Mouse (Mus musculus): ENCODE data around the gene Trio. TPM values are rescaled to one million over a fixed set of nuclear protein-coding genes. Genes with fewer than 3 reads are reported as not detected.

Trio gene
- polyA plus RNA-seq, 1 experiment from 2014 or later = 52.8 TPM

- H3K36me3 ChIP-seq = no peaks in the 10 kb centered on the region
- no peaks in the 10 kb centered on the region for H3K4me1 ChIP-seq
- H3K27me3 ChIP-seq = no peaks in the 10 kb centered on the region
- no peak overlapping the region for H3K4me3 ChIP-seq
- H3K4me2 ChIP-seq = no peak overlapping the region
- ATAC-seq (ENCODE audit: insufficient number of reproducible peaks, low FRiP score, low TSS enrichment, low read depth) = no peak
- H3K9me3 ChIP-seq = no peaks in the 10 kb centered on the region
- WGBS = 71% methylated on average over 5 of the region's 5 CpGs
- H3K27ac ChIP-seq = no peak overlapping the region
- H3K9ac ChIP-seq = no peak overlapping the region
Measured at GRCm38 (mm10) chr15:28060977-28061376, 35.3 kb upstream of the Trio start.

- Histone ChIP-seq H3K27me3 (no peaks in the 10 kb centered on the region), H3K27ac (no peak overlapping the region), H3K4me1 (no peaks in the 10 kb centered on the region), H3K4me2 (no peak overlapping the region), H3K4me3 (no peak overlapping the region), H3K9me3 (no peaks in the 10 kb centered on the region), H3K9ac (no peak overlapping the region), H3K36me3 (no peaks in the 10 kb centered on the region)
- no peak for ATAC-seq (ENCODE audit: insufficient number of reproducible peaks, low FRiP score, low TSS enrichment, low read depth)
- WGBS = 60% methylated on average over 6 of the region's 6 CpGs
Measured at GRCm38 (mm10) chr15:28060423-28060822, 34.8 kb upstream of the Trio start.

- ATAC-seq (ENCODE audit: insufficient number of reproducible peaks, low FRiP score, low TSS enrichment, low read depth) = no peak
- Histone ChIP-seq H3K4me2 (no peak overlapping the region), H3K27me3 (no peaks in the 10 kb centered on the region), H3K27ac (no peak overlapping the region), H3K36me3 (no peaks in the 10 kb centered on the region), H3K4me3 (no peak overlapping the region), H3K9me3 (no peaks in the 10 kb centered on the region), H3K9ac (no peak overlapping the region), H3K4me1 (no peaks in the 10 kb centered on the region)
- WGBS = 79% methylated on average over 5 of the region's 5 CpGs
Measured at GRCm38 (mm10) chr15:28057545-28057944, 31.9 kb upstream of the Trio start.

DNA sequence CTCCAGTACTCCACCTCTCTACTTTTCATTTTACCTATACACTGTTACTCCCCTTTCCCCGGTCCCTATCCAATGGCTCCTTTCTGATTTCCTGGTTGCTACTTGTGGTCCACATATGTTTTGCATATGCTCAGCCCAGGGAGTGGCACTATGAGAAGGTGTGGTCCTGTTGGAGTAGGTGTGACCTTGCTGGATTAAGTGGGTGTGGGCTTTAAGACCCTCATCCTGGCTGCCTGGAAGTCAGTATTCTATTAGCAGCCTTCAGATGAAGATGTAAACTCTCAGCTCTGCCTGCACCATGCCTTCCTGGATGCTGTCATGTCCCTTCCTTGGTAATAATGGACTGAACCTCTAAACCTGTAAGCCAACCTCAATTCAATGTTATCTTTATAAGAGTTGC lies 29.1 kb upstream of the Trio start:
- ATAC-seq (ENCODE audit: insufficient number of reproducible peaks, low FRiP score, low TSS enrichment, low read depth) = no peak
- no peak overlapping the region for H3K9ac ChIP-seq
- no peaks in the 10 kb centered on the region for H3K9me3 ChIP-seq
- no peak overlapping the region for H3K27ac ChIP-seq
- H3K27me3 ChIP-seq = no peaks in the 10 kb centered on the region
- peaks cover 5% of the 10 kb centered on the region for H3K4me1 ChIP-seq
- H3K36me3 ChIP-seq = no peaks in the 10 kb centered on the region
- 67% methylated on average over 1 of the region's 1 CpGs for WGBS
- H3K4me3 ChIP-seq = no peak overlapping the region
- H3K4me2 ChIP-seq = no peak overlapping the region

DNA sequence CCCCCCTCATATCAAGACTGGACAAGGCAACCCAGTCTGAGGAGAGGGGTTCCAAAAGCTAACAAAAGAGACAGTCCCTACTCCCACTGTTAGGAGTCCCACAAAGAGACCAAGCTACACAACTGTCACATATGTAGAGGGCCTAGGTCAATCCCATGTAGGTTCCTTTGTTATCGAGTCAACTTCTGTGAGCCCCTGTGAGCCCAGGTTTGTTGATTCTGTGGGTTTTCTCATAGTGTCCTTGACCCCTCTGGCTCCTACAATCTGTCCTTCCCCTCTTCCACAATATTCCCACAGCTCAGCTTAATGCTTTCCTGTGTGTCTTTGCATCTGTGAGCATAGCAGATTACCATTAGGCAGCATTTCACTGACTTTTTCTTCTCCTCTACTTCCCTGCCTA lies 28.5 kb upstream of the Trio start:
- Histone ChIP-seq H3K27me3 (no peaks in the 10 kb centered on the region), H3K9me3 (no peaks in the 10 kb centered on the region), H3K27ac (no peak overlapping the region), H3K9ac (no peak overlapping the region), H3K4me3 (no peak overlapping the region), H3K4me1 (peaks cover 5% of the 10 kb centered on the region), H3K36me3 (no peaks in the 10 kb centered on the region), H3K4me2 (no peak overlapping the region)
- 42% methylated on average over 1 of the region's 1 CpGs for WGBS
- no peak; the same call in 1 of the 2 replicates for ATAC-seq (ENCODE audit: insufficient number of reproducible peaks, low FRiP score, low TSS enrichment, low read depth)

- Histone ChIP-seq H3K9me3 (no peaks in the 10 kb centered on the region), H3K27ac (no peak overlapping the region), H3K36me3 (no peaks in the 10 kb centered on the region), H3K9ac (no peak overlapping the region), H3K4me1 (peaks cover 5% of the 10 kb centered on the region), H3K4me3 (no peak overlapping the region), H3K27me3 (no peaks in the 10 kb centered on the region), H3K4me2 (no peak overlapping the region)
- ATAC-seq (ENCODE audit: insufficient number of reproducible peaks, low FRiP score, low TSS enrichment, low read depth) = no peak
- WGBS = 35% methylated on average over 6 of the region's 6 CpGs
Measured at GRCm38 (mm10) chr15:28053226-28053625, 27.6 kb upstream of the Trio start.

DNA sequence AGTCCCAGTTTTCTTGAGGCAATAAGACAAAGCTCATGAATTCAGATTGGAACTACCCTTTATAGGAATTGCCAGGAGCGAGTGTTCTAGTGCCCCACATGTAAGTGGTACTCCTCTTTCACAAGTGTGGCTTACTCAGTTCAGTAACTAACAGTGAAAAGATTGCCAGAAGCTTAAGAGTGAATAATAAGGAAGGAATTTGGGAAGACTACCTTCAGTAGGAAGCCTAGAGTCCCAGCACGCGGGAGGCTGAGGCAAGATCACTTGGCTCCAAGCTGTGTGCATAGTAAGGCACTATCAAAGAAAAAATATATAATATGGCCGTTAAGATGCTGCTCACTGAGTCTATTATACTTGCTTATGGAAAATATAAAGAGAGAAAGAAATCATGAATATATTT lies 26.2 kb upstream of the Trio start:
- 56% methylated on average over 4 of the region's 4 CpGs for WGBS
- peaks cover 5% of the 10 kb centered on the region for H3K4me1 ChIP-seq
- no peak overlapping the region for H3K4me2 ChIP-seq
- no peak overlapping the region for H3K9ac ChIP-seq
- H3K4me3 ChIP-seq = no peak overlapping the region
- ATAC-seq (ENCODE audit: insufficient number of reproducible peaks, low FRiP score, low TSS enrichment, low read depth) = no peak
- no peaks in the 10 kb centered on the region for H3K9me3 ChIP-seq
- no peaks in the 10 kb centered on the region for H3K36me3 ChIP-seq
- H3K27ac ChIP-seq = no peak overlapping the region
- H3K27me3 ChIP-seq = no peaks in the 10 kb centered on the region

DNA sequence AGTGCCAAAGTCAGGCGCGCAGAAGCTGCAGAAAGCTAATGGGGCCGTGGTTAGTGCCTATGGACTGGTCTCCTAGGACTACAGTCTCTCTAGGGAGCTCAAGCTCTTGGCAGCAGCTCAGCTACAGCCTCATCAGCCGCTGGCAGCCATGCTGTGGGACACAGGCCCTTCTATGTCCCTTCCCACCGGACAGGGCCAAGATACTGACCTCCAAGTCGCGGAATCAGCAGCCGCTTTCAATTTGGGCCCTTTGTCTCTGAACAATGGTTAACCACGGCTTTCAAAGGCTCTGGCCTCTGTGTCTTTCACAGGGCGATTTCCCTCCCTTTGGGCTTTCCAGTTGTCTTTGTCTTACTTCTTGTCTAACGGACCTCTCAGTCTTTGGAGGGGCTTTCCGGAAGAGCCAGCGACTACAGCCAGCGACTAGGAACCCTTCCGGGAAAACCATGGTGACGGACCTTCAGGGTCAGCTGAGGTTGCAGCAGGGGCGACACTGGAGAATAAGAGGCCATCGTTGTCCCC lies 25.5 kb upstream of the Trio start:
- no peaks in the 10 kb centered on the region for H3K36me3 ChIP-seq
- no peaks in the 10 kb centered on the region for H3K9me3 ChIP-seq
- no peak overlapping the region for H3K9ac ChIP-seq
- no peak overlapping the region for H3K4me3 ChIP-seq
- 47% methylated on average over 18 of the region's 18 CpGs for WGBS
- peaks cover 5% of the 10 kb centered on the region for H3K4me1 ChIP-seq
- no peak overlapping the region for H3K27ac ChIP-seq
- H3K4me2 ChIP-seq = no peak overlapping the region
- no peaks in the 10 kb centered on the region for H3K27me3 ChIP-seq
- no peak for ATAC-seq (ENCODE audit: insufficient number of reproducible peaks, low FRiP score, low TSS enrichment, low read depth)

DNA sequence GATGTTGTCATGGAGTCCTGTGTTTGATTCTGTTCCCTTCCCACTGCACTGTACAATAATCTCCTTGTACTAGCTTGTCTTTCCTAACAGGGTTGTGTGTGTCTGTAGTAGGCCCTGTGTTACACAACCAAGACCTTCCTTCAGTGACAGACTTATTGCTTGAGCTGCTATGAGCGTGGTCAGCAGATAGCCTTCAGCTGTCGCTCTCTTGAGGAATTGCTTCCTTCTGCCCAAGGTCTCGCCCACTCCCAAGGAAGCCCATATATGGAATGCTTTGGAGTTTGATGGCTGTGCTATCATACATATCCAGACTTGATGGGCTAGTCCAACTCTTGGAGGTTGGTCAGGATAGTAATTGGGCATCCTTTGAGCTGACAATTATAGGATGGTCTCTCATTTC lies 22.1 kb upstream of the Trio start:
- no peak for ATAC-seq (ENCODE audit: insufficient number of reproducible peaks, low FRiP score, low TSS enrichment, low read depth)
- no peaks in the 10 kb centered on the region for H3K27me3 ChIP-seq
- WGBS = 72% methylated on average over 3 of the region's 3 CpGs
- no peak overlapping the region for H3K9ac ChIP-seq
- H3K4me3 ChIP-seq = no peak overlapping the region
- H3K4me2 ChIP-seq = no peak overlapping the region
- no peak overlapping the region for H3K27ac ChIP-seq
- peaks cover 5% of the 10 kb centered on the region for H3K4me1 ChIP-seq
- H3K9me3 ChIP-seq = no peaks in the 10 kb centered on the region
- H3K36me3 ChIP-seq = no peaks in the 10 kb centered on the region

DNA sequence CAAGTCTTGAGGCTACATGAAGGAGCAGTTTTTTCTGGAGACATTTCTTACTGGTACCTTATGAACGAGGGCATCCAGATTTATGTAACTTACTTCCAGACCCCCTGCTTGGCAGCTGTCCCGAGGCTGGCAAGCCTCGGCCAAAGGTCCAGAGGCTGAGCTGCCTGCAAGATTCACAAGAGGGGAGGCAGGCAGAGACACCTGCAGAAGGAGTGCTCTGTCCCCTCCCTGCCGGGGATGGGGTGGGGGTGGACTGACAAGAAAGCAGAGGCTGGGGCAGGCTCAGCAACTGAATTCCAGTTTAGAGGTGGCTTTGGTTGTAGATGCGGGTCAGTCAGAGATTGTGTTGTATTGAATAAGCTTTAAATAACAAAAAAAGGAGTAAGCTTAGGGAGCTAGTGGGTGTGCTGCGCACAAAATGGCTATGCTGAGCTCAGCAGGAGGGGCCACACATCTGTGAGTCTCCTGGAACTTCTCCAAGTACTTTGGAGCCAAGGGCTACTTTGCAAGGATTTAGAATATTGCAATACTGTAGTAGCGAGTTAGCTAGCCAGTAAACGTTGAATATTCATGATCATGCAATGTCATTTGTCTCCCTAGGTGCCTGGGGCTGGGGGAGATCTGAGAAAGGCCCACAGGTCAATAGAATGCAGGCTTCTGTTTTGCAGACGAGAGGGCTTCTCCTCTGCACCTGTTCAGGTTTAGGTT lies 15.7 kb upstream of the Trio start:
- Histone ChIP-seq H3K4me3 (no peak overlapping the region), H3K9me3 (no peaks in the 10 kb centered on the region), H3K27ac (no peak overlapping the region), H3K4me1 (0 out of 2 replicates have a peak, but pooled peaks cover 6% of the 10 kb centered on the region), H3K27me3 (no peaks in the 10 kb centered on the region), H3K9ac (no peak overlapping the region), H3K36me3 (no peaks in the 10 kb centered on the region), H3K4me2 (no peak overlapping the region)
- no peak for ATAC-seq (ENCODE audit: insufficient number of reproducible peaks, low FRiP score, low TSS enrichment, low read depth)
- WGBS = 12% methylated on average over 9 of the region's 9 CpGs

- Histone ChIP-seq H3K9me3 (no peaks in the 10 kb centered on the region), H3K27me3 (no peaks in the 10 kb centered on the region), H3K9ac (no peak overlapping the region), H3K4me2 (no peak overlapping the region), H3K36me3 (no peaks in the 10 kb centered on the region), H3K27ac (no peak overlapping the region), H3K4me3 (no peak overlapping the region), H3K4me1 (0 out of 2 replicates have a peak, but pooled peaks cover 6% of the 10 kb centered on the region)
- ATAC-seq (ENCODE audit: insufficient number of reproducible peaks, low FRiP score, low TSS enrichment, low read depth) = no peak
- 91% methylated on average over 6 of the region's 6 CpGs for WGBS
Measured at GRCm38 (mm10) chr15:28037651-28038050, 12.0 kb upstream of the Trio start.

- Histone ChIP-seq H3K4me1 (no peaks in the 10 kb centered on the region), H3K27ac (no peak overlapping the region), H3K4me2 (no peak overlapping the region), H3K9me3 (no peaks in the 10 kb centered on the region), H3K4me3 (no peak overlapping the region), H3K36me3 (no peaks in the 10 kb centered on the region), H3K9ac (no peak overlapping the region), H3K27me3 (no peaks in the 10 kb centered on the region)
- ATAC-seq (ENCODE audit: insufficient number of reproducible peaks, low FRiP score, low TSS enrichment, low read depth) = no peak
- WGBS = 70% methylated on average over 10 of the region's 10 CpGs
Measured at GRCm38 (mm10) chr15:28035601-28036000, 10.0 kb upstream of the Trio start.

DNA sequence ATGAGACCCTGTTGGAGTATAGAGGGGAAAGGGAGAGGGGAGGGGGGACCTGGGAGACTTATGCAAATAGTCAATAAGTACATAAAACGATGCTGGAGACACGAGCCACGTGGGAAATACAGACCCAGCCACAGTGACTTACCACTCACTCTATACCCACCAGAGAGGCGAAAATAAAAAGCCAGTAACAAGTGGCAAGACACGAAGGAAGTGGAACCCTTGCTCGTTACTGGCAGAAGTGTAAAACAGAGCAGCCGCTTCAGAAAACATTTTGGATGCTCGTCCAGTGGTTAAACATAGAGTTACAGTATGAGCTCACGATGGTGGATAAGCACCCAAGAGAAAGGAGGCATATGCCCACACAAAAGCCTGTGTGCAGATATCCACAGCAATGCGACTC lies 9.0 kb upstream of the Trio start:
- Histone ChIP-seq H3K4me3 (no peak overlapping the region), H3K27me3 (no peaks in the 10 kb centered on the region), H3K4me1 (no peaks in the 10 kb centered on the region), H3K27ac (no peak overlapping the region), H3K4me2 (no peak overlapping the region), H3K9ac (no peak overlapping the region), H3K9me3 (no peaks in the 10 kb centered on the region), H3K36me3 (no peaks in the 10 kb centered on the region)
- 65% methylated on average over 10 of the region's 10 CpGs for WGBS
- ATAC-seq (ENCODE audit: insufficient number of reproducible peaks, low FRiP score, low TSS enrichment, low read depth) = no peak
